Mouse (Mus musculus): ENCODE measurements around the gene 4921524J17Rik.

The 4921524J17Rik gene

GRCm38 (mm10) chr8:85432168-85433016 lies at the start of gene 4921524J17Rik:
4921524J17Rik (minus strand) TSS chr8:85432833.
- DNase-seq (ENCODE audit: low read depth, low spot score), result peak; percentile 98

GRCm38 (mm10) chr8:85482427-85482826 lies 49.8 kb upstream of the 4921524J17Rik start:
- DNase-seq (ENCODE audit: low read depth, low spot score), result peak; percentile 52

- DNase-seq (ENCODE audit: low read depth, low spot score), result peak; percentile 69
Observed at GRCm38 (mm10) chr8:85481900-85482299, 49.3 kb upstream of the 4921524J17Rik start.

- DNase-seq (ENCODE audit: low read depth, low spot score), result no peak
Observed at GRCm38 (mm10) chr8:85479710-85480109, 47.1 kb upstream of the 4921524J17Rik start.

GRCm38 (mm10) chr8:85478397-85478796 lies 45.8 kb upstream of the 4921524J17Rik start:
- DNase-seq (ENCODE audit: low read depth, low spot score), result no peak

- no peak for DNase-seq (ENCODE audit: low read depth, low spot score)
Observed at GRCm38 (mm10) chr8:85476970-85477545, 44.4 kb upstream of the 4921524J17Rik start.

- DNase-seq (ENCODE audit: low read depth, low spot score), result no peak
Observed at GRCm38 (mm10) chr8:85474924-85475323, 42.3 kb upstream of the 4921524J17Rik start.

- no peak for DNase-seq (ENCODE audit: low read depth, low spot score)
Observed at GRCm38 (mm10) chr8:85473246-85473645, 40.6 kb upstream of the 4921524J17Rik start.

GRCm38 (mm10) chr8:85472800-85473199 lies 40.2 kb upstream of the 4921524J17Rik start:
- DNase-seq (ENCODE audit: low read depth, low spot score), result no peak

GRCm38 (mm10) chr8:85470753-85471152 lies 38.1 kb upstream of the 4921524J17Rik start:
- peak; percentile 56 for DNase-seq (ENCODE audit: low read depth, low spot score)

GRCm38 (mm10) chr8:85466056-85466455 lies 33.4 kb upstream of the 4921524J17Rik start:
- no peak for DNase-seq (ENCODE audit: low read depth, low spot score)

- DNase-seq (ENCODE audit: low read depth, low spot score), result no peak
Observed at GRCm38 (mm10) chr8:85464316-85464715, 31.7 kb upstream of the 4921524J17Rik start.

- no peak for DNase-seq (ENCODE audit: low read depth, low spot score)
Observed at GRCm38 (mm10) chr8:85462441-85462840, 29.8 kb upstream of the 4921524J17Rik start.

- no peak for DNase-seq (ENCODE audit: low read depth, low spot score)
Observed at GRCm38 (mm10) chr8:85461377-85461776, 28.7 kb upstream of the 4921524J17Rik start.

GRCm38 (mm10) chr8:85460804-85461203 lies 28.2 kb upstream of the 4921524J17Rik start:
- peak; percentile 56 for DNase-seq (ENCODE audit: low read depth, low spot score)

GRCm38 (mm10) chr8:85459582-85459981 lies 26.9 kb upstream of the 4921524J17Rik start:
- no peak for DNase-seq (ENCODE audit: low read depth, low spot score)

GRCm38 (mm10) chr8:85456536-85456935 lies 23.9 kb upstream of the 4921524J17Rik start:
- DNase-seq (ENCODE audit: low read depth, low spot score), result peak; percentile 96

- DNase-seq (ENCODE audit: low read depth, low spot score), result no peak
Observed at GRCm38 (mm10) chr8:85454750-85455149, 22.1 kb upstream of the 4921524J17Rik start.

GRCm38 (mm10) chr8:85453256-85453655 lies 20.6 kb upstream of the 4921524J17Rik start:
- DNase-seq (ENCODE audit: low read depth, low spot score), result no peak

- peak; percentile 50 for DNase-seq (ENCODE audit: low read depth, low spot score)
Observed at GRCm38 (mm10) chr8:85452328-85452727, 19.7 kb upstream of the 4921524J17Rik start.

- DNase-seq (ENCODE audit: low read depth, low spot score), result no peak
Observed at GRCm38 (mm10) chr8:85450335-85450734, 17.7 kb upstream of the 4921524J17Rik start.

GRCm38 (mm10) chr8:85445936-85446685 lies 13.5 kb upstream of the 4921524J17Rik start:
- no peak for DNase-seq (ENCODE audit: low read depth, low spot score)

Measured in brain, adult 2 months (tissue).